Mouse (Mus musculus): ENCODE measurements at regions not wholly inside any gene's neighbourhood (a gene's known extent, or its start where the extent isn't known, plus 50 kb on each side); places are given as distances from the start of the nearest gene placed in this dataset.
A peak's percentile ranks its signal among the peaks of the same experiment; 100 is the strongest.

- no peak for DNase-seq (ENCODE audit: low spot score in 2 of 2)
Measured at GRCm38 (mm10) chr10:118501571-118501970, 60.7 kb downstream of the Ifng start.

- no peak for DNase-seq (ENCODE audit: low spot score in 2 of 2)
Measured at GRCm38 (mm10) chr10:118504811-118505210, 64.0 kb downstream of the Ifng start.

GRCm38 (mm10) chr10:118506154-118506553 is 65.3 kb downstream of the Ifng start:
- DNase-seq (ENCODE audit: low spot score in 2 of 2) = no peak

- DNase-seq (ENCODE audit: low spot score in 2 of 2) = peak; percentile 21
Measured at GRCm38 (mm10) chr10:118507630-118508029, 66.8 kb downstream of the Ifng start.

- DNase-seq (ENCODE audit: low spot score in 2 of 2) = no peak
Measured at GRCm38 (mm10) chr10:118516839-118517238, 76.0 kb downstream of the Ifng start.

GRCm38 (mm10) chr10:118517995-118518394 is 77.1 kb downstream of the Ifng start:
- no peak for DNase-seq (ENCODE audit: low spot score in 2 of 2)

GRCm38 (mm10) chr10:118545966-118546365 is 105.1 kb downstream of the Ifng start:
- peak; percentile 8 to 10 for DNase-seq (ENCODE audit: low spot score in 2 of 2)

GRCm38 (mm10) chr10:118550201-118550600 is 109.4 kb downstream of the Ifng start:
- no peak for DNase-seq (ENCODE audit: low spot score in 2 of 2)

- DNase-seq (ENCODE audit: low spot score in 2 of 2) = no peak
Measured at GRCm38 (mm10) chr10:118558848-118559247, 118.0 kb downstream of the Ifng start.

- no peak for DNase-seq (ENCODE audit: low spot score in 2 of 2)
Measured at GRCm38 (mm10) chr10:118564041-118564440, 123.2 kb downstream of the Ifng start.

GRCm38 (mm10) chr10:118564528-118565268 is 123.9 kb downstream of the Ifng start:
- DNase-seq (ENCODE audit: low spot score in 2 of 2) = peak in 1 of 2 experiments; percentile 25

- no peak for DNase-seq (ENCODE audit: low spot score in 2 of 2)
Measured at GRCm38 (mm10) chr10:118568617-118569016, 127.8 kb downstream of the Ifng start.

GRCm38 (mm10) chr10:118569424-118569823 is 128.6 kb downstream of the Ifng start:
- DNase-seq (ENCODE audit: low spot score in 2 of 2) = no peak

GRCm38 (mm10) chr10:118573247-118573646 is 132.4 kb downstream of the Ifng start:
- no peak for DNase-seq (ENCODE audit: low spot score in 2 of 2)

GRCm38 (mm10) chr10:118575570-118575969 is 134.7 kb downstream of the Ifng start:
- DNase-seq (ENCODE audit: low spot score in 2 of 2) = no peak

GRCm38 (mm10) chr10:118581376-118581775 is 140.5 kb downstream of the Ifng start:
- DNase-seq (ENCODE audit: low spot score in 2 of 2) = no peak

- no peak for DNase-seq (ENCODE audit: low spot score in 2 of 2)
Measured at GRCm38 (mm10) chr10:118585821-118586220, 145.0 kb downstream of the Ifng start.

GRCm38 (mm10) chr10:118588198-118588597 is 147.4 kb downstream of the Ifng start:
- DNase-seq (ENCODE audit: low spot score in 2 of 2) = no peak

- DNase-seq (ENCODE audit: low spot score in 2 of 2) = peak; percentile 84 to 93
Measured at GRCm38 (mm10) chr10:118592648-118593368, 152.0 kb downstream of the Ifng start.

- no peak for DNase-seq (ENCODE audit: low spot score in 2 of 2)
Measured at GRCm38 (mm10) chr10:118596206-118596605, 155.4 kb downstream of the Ifng start.

- DNase-seq (ENCODE audit: low spot score in 2 of 2) = no peak
Measured at GRCm38 (mm10) chr10:118598497-118598896, 157.7 kb downstream of the Ifng start.

- no peak for DNase-seq (ENCODE audit: low spot score in 2 of 2)
Measured at GRCm38 (mm10) chr10:118599197-118599596, 158.4 kb downstream of the Ifng start.

- no peak for DNase-seq (ENCODE audit: low spot score in 2 of 2)
Measured at GRCm38 (mm10) chr10:118599610-118600009, 158.8 kb downstream of the Ifng start.

All from left cerebral cortex, adult 18-20 months (tissue).